In genomic region chr4:7251641-7252040, GRCm38 (mm10) we compare ENCODE assay signal across 26 mouse cellular contexts.
"Had no signal": no experiment of that assay in that cellular context is flagged by ENCODE, and none has a peak within 500 bp of the region (broad histone marks: within the 10 kb centered on the region; RNA-seq: fewer than 3 reads in every experiment).

No protein-coding gene starts in this region.

- H3K27ac ChIP-seq: heart, embryonic 10.5 days; heart, embryonic 13.5 days; heart, embryonic 15.5 days; hindbrain, embryonic 13.5 days; hindbrain, embryonic 15.5 days; hindbrain, postnatal 0 days; kidney, embryonic 15.5 days; kidney, postnatal 0 days; limb, embryonic 13.5 days; limb, embryonic 15.5 days; liver, embryonic 12.5 days; liver, embryonic 14.5 days had no signal

- H3K4me3 ChIP-seq: heart, embryonic 10.5 days; heart, embryonic 13.5 days; heart, embryonic 15.5 days; hindbrain, embryonic 13.5 days; hindbrain, embryonic 15.5 days; kidney, embryonic 15.5 days; limb, embryonic 13.5 days; limb, embryonic 15.5 days; liver, embryonic 12.5 days had no signal

- H3K4me1 ChIP-seq: heart, embryonic 10.5 days; heart, embryonic 13.5 days; heart, embryonic 15.5 days; hindbrain, embryonic 13.5 days; hindbrain, embryonic 15.5 days; kidney, embryonic 15.5 days; limb, embryonic 13.5 days; limb, embryonic 15.5 days; liver, embryonic 12.5 days had no signal

- DNase-seq: gastrocnemius, postnatal 14 days; gastrocnemius, postnatal 36 days; heart, adult 18-20 months; heart, postnatal 14 days; heart, postnatal 36 days; kidney, adult 11 months; kidney, adult 2 months; kidney, adult 9 months; kidney, postnatal 14 days; kidney, postnatal 36 days; layer of hippocampus, adult 9-11 months; layer of hippocampus, postnatal 36 days; left cerebral cortex, postnatal 4 days had no signal

- H3K9me3 ChIP-seq: heart, embryonic 10.5 days; heart, embryonic 13.5 days; heart, embryonic 15.5 days; hindbrain, embryonic 13.5 days; hindbrain, embryonic 15.5 days; kidney, embryonic 15.5 days; limb, embryonic 13.5 days; limb, embryonic 15.5 days; liver, embryonic 12.5 days had no signal

- H3K27me3 ChIP-seq: heart, embryonic 13.5 days; heart, embryonic 15.5 days; hindbrain, embryonic 13.5 days; hindbrain, embryonic 15.5 days; kidney, embryonic 15.5 days; limb, embryonic 13.5 days; limb, embryonic 15.5 days; liver, embryonic 12.5 days had no signal

- ATAC-seq: hindbrain, postnatal 0 days; intestine, embryonic 16.5 days; liver, embryonic 12.5 days had no signal

- H3K36me3 ChIP-seq: heart, embryonic 10.5 days; heart, embryonic 13.5 days; heart, embryonic 15.5 days; hindbrain, embryonic 13.5 days; hindbrain, embryonic 15.5 days; kidney, embryonic 15.5 days; limb, embryonic 13.5 days; limb, embryonic 15.5 days; liver, embryonic 12.5 days had no signal

- H3K9ac ChIP-seq: heart, embryonic 13.5 days; heart, embryonic 15.5 days; hindbrain, embryonic 13.5 days; hindbrain, embryonic 15.5 days; kidney, embryonic 15.5 days; limb, embryonic 13.5 days; limb, embryonic 15.5 days; liver, embryonic 12.5 days; liver, embryonic 14.5 days had no signal

- H3K4me2 ChIP-seq: heart, embryonic 13.5 days; heart, embryonic 15.5 days; hindbrain, embryonic 13.5 days; hindbrain, embryonic 15.5 days; kidney, embryonic 15.5 days; limb, embryonic 13.5 days; limb, embryonic 15.5 days; liver, embryonic 12.5 days had no signal
